Mouse (Mus musculus): ENCODE data around the gene Psmd11.
"Not testable (repeated sequence)": the region's sequence is repeated elsewhere in the genome, so short reads cannot be mapped to it uniquely, and the experiment has no call there.

Psmd11 gene

DNA sequence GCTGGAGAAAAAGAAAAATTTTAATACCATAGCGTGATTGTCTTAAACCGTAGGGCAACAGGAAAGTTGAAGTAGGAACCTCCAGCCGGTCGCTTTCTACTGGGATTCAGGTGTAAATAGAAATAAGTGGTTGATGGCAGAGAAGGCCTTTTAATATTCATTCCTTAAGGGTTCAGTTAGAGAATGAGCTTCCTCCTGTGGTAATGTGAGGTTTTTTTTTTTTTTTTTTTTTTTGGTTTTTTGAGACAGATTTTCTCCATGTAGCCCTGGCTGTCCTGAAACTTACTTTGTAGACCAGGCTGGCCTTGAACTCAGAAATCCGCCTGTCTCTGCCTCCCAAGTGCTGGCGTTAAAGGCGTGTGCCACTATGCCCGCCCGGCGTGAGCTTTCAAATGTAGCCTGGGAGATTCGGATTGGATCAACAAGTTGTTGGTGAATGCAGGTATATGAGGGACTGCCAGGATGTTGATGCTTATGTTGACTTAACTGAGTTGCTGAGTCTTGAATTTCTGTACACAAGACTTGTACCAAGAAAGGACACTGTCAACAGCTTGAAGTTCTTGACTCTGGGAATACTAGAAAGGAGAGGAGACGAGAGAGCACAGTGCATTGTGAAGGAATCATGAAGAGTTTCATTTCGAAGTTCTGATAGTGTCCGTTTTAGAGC lies 1.2 kb downstream of the Psmd11 start:
- DNase-seq: peak; percentile 79

DNA sequence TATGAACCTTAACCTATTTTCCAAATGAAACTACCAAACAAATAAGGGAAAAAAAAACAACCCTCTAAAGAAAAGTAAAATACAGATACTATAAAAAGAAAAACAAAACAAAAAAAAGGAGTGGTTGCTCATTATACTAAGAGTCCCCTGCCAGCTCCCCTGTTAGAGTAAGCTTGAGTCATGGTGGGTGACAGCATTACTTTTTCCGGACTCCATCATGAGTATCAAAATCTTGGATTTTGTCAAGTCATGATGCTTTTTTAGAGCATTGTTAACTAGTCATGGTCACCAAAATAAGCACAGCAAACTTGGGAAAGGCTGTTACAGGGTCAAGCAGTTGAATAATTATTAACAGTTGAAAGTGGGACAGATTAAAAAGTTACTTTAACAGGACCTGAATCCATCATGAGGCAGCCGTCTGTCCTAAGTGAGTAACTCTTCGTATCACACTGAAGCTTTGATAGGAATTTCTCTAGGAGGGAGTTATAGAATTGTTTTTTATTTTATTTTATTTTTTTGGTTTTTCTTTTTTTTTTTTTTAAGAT lies 2.0 kb downstream of the Psmd11 start:
- no peak for DNase-seq

DNA sequence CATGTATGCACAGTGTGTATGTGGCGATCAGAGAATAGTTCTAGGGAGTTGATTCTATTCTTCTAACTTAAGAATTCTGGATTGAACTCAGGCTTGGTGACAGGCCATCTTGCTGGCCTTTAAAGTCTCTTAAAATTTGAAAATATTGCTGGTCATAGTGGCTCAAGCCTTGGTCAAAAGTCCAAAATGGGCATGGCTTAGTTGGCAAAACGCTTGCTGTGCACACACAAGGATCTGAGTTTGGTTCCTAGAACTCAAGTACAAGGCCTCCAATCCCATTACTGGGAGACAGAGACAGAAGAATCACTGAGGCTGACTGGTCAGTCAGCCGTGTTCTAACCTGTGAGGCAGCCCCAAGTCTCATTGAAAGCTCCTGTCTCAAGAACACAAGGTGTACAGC lies 18.5 kb downstream of the Psmd11 start:
- no peak for DNase-seq

DNA sequence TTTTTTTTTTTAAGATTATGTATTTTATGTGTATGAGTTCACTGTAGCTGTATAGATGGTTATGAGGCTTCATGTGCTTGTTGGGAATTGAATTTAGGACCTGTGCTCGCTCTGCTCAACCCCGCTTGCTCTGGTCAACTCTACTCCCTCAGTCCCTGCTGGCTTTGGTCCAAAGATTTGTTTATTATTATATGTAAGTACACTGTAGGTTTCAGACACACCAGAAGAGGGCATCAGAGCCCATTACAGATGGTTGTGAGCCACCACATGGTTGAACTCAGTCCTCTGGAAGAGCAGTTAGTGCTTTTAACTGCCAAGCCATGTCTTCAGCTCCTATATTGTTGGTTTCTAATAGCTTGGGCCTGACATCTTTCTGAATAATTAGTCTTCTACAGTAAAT lies 21.4 kb downstream of the Psmd11 start:
- no peak for DNase-seq

DNA sequence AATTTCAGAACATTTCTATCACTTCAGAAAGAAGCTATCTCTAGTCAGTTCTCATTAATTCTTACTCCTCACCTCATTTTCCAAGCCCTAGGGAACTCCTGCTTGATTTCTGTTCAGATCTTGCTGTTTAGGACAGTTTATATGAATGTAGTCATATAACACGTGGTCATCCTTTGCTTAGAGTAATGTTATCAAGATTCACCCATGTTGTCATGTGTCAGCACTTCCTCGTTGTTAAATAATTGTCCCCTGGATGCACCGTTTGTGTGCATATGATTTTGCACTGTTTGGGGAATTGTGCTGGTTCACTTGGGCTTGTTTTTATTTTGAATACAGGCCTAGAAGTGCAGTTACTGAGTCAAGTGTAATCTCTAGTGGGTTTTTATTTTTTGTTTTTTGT lies 23.8 kb downstream of the Psmd11 start:
- DNase-seq: no peak

DNA sequence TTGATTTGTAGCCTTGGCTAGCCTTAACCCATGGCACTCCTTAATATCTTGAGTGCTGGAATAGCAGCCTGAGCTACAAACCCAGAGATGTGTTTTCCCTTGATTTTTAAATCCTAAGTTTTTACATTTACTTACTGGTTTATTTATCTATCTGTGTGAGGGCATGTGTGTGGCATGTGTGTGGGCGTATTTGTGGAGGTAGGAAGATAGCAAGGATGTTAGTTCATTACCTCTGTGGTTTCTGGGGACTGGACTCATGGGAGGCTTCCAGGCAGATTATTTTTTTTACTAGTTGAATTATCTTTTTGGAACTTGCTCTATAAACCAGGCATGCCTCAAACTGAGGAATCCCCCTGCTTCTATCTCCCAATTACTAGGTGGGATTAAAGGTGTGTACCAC lies 24.8 kb downstream of the Psmd11 start:
- DNase-seq: no peak

DNA sequence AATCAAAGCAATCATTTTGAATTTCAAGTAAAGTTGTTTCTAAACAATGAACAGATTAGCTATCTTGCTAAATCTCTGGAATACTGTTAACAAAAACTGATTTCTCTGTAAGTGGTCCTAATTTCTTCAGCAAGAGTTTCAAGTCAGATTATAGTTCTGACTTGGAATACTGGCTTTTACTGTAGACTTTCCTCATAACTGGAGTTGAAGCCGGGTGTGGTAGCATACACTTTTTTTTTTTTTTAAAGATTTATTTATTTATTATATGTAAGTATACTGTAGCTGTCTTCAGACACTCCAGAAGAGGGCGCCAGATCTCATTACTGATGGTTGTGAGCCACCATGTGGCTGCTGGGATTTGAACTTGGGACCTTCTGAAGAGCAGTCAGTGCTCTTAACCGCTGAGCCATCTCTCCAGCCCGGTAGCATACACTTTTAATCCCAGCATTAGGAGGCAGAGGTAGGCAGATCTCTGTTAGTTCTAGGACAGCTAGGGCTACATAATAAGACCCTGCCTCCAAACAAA lies 35.3 kb downstream of the Psmd11 start:
- not testable (repeated sequence) for DNase-seq

DNA sequence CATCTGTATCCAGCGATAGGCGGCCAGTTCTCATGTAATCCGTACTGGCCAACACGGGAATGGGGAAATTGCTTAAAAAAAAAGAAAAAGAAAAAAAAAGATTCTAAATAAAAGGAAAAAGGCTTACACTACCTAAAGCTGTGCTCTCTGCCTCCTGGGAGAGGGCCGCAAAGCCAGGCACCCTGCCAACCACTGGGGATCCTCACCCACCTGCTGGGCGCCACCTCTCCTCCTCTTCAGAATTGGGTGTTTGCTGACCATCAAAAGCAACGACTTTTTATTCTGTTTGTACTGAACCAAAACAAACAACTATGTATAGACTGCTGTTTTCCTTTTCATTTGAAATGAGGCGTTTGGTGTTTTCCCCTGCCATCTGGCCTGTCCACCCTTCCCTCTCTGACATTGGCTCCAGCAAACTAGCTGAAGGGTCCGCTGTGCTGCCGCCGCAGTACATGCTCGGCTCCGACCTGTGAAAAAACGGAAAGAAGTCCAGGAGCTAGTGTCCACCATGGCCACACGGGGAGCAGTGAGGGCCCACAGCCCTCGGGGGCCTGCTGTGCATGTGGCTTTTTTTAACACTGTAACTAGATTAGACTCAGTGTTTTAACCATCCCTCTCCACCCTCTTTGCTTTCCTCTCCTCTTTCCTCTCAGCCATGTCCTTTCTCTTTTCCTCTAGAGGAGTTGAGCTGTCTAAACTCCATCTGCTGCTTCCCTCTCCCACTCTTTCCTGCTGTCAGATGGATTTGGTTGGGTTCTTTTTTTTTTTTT lies 43.6 kb downstream of the Psmd11 start:
- DNase-seq: no peak

DNA sequence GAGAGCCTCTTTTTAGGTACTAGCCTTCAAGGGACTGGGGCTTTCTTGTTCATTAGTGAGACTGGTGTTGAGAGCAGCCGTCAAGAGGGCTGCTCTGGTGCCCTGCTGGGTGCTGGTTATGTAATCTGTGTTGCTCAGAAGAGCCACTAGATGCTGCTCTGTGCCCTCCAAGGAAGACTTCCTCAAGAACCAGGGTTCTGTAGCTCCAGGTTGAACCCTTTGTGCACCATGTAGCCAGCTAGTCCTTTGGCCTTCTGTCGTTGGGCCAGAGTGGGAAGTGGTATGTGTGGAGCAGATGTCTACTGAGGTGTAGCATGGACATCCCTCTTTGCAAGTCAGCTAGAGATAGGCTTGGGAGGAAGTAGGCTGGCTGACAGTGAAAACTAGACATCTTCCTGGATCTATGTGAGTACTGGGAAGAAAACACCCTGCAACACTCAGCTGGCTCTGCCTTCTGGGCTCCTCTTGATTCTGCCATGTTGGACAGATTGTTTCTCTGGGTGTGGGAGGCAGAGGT lies 45.8 kb downstream of the Psmd11 start:
- peak; percentile 91 for DNase-seq

DNA sequence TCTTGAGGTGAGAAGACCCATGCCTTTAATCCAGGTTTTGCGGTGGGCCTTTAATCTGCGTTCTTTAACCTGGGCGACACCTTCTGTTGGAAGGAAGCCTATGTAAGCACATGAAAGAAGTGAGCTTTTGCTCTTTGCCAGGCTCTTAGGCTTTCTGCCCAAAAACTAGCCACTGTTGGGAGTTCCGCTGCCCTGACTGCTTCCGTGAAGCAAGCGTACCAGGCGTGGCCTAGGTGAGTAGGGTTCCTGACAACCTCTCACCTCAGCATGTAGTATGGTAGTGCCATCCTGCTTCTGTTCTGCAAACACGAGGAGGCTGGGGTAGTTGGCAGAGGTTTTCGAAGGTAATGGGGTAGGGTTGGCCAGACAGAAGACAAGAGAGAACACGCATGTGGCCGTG lies 46.4 kb downstream of the Psmd11 start:
- DNase-seq: no peak

DNA sequence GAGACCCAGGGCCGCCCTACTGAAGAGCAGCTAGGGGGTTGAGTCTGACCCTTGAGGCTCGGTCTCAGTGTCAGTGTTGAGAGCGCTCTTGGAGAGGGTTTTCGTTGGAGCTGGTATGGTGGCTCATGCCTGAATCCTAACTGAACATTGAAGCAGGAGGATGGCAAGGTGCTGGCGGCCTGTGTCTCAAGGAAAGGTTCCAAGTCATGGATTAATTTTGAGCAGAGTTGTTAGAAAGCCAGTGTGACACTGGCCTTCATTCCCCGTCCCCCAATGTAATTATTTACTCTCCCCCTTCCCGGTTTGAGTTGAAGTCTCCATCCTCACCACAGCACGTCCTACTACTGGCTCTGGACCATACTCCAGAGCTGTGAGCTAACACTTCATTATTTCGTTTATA lies 47.1 kb downstream of the Psmd11 start:
- no peak for DNase-seq

DNA sequence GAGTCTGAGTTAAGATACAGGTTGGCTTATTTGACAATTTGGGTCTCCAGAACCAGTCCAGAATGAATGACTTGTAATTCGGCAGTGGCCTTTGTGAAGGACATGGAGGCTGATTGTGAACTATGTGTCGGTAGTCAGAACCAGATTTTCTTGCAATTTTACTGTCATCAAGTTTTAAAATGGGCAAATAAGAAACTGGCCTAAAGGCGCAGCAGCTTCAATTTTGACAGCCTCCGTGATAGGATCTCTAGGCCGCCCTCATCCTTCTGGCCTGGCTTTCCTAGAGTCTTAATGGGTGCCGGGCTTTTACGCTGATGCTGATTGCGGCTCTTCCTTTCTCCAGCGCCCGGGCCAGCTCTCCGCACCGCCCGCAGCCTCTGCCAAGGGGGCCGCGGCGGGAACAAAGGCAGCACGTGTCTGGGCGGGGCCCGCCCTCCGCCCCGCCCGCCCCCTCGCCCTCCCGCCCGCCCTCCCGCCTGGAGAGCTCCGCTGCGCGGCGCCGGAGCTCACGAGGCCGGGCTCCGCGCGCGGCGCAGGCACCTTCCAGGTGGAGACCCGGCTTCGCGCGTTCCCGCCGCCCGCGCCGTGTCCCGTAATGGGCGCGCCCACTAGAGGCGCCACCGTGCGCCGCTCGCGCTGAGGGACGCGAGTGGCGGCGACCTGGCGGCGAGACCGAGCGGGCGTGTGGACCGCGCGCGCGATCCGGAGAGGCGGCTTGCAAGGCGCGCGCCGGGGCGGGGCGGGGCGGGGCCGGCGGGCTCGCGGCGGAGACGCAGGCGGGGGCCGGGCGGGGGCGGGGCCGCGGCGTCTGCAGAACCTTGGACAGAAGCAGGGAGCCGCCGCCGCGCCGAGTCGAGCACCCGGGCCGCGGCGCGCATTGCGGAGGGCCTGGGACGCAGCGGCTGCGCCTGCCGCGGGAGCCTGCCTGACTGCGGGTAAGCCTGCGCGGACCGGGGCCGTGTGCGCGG lies 48.1 kb downstream of the Psmd11 start, which contains the start of gene Cdk5r1:
TSS of gene Cdk5r1 (plus strand) at position 802 of the 968 bp plus-strand sequence.
- DNase-seq: peak; percentile 99

DNA sequence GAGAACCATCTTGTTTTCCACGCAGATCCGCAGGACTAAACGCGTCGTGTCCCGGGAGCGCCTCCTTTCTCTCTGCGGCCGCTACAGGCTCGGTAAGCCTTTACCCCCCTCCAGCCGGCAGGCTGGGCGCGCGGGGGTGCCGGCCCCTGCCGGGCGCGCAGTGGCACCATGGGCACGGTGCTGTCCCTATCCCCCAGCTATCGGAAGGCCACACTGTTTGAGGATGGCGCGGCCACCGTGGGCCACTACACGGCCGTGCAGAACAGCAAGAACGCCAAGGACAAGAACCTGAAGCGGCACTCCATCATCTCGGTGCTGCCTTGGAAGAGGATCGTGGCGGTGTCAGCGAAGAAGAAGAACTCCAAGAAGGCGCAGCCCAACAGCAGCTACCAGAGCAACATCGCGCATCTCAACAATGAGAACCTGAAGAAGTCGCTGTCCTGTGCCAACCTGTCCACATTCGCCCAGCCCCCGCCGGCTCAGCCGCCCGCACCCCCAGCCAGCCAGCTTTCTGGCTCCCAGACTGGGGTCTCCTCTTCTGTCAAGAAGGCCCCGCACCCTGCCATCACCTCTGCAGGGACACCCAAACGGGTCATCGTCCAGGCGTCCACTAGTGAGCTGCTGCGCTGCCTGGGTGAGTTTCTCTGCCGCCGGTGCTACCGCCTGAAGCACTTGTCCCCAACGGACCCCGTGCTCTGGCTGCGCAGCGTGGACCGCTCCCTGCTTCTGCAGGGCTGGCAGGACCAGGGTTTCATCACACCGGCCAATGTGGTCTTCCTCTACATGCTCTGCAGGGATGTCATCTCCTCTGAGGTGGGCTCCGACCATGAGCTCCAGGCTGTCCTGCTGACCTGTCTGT lies 49.2 kb downstream of the Psmd11 start:
- peak; percentile 92 for DNase-seq

DNA sequence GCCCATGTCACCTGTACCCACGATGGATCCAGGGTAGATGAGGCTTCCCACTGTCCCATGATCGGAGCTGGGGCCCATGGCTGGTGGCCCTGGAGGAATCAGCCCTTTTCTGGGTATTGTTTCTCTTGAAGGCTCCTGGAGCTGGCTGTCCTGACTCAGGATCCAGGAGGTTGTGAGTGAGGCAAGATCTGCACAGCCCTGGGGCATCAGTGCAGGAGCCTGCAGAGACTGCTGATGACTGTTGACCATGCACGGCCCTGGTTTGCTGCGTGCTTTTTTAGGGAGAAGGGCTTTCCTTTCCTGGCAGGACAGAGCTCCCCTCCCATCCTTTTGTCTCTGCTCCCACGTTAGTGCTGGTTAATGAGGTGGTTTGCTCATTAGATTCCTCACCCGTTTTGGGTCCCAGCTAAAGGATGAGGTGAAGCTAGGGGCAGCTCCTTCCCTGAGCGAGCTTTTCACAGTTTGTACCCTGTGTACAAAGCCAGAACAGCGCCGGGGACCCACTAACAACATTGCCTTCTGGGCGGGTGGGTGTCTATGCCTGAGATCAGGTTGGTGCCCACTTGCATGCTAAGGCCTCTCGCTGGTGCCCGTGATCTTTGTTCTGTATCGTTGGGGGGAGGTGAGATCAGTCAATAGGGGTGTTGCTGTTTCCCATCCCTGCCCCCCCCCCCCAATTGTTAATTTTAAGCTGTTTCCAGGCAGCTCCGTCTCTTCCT lies 50.4 kb downstream of the Psmd11 start:
- no peak for DNase-seq

DNA sequence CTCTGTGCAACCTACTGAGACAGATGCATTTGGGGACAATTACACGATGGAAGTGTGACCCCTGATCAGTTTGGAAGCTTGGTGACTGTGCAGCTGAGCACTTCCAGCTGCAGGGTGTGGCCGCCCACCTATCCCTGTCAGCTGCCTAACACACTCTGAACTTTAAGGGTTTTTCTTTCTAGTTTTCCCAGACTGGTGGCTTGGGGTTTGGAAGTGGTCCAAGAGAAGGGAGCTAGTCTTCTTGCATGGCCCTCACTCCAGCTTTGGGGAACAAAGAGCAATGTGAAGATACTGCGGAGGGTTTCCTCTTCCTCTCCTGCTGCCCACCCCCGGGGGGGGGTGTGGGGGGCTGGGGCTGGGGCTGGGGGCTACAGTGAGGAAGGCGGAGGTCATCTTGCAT lies 51.0 kb downstream of the Psmd11 start:
- no peak for DNase-seq

DNA sequence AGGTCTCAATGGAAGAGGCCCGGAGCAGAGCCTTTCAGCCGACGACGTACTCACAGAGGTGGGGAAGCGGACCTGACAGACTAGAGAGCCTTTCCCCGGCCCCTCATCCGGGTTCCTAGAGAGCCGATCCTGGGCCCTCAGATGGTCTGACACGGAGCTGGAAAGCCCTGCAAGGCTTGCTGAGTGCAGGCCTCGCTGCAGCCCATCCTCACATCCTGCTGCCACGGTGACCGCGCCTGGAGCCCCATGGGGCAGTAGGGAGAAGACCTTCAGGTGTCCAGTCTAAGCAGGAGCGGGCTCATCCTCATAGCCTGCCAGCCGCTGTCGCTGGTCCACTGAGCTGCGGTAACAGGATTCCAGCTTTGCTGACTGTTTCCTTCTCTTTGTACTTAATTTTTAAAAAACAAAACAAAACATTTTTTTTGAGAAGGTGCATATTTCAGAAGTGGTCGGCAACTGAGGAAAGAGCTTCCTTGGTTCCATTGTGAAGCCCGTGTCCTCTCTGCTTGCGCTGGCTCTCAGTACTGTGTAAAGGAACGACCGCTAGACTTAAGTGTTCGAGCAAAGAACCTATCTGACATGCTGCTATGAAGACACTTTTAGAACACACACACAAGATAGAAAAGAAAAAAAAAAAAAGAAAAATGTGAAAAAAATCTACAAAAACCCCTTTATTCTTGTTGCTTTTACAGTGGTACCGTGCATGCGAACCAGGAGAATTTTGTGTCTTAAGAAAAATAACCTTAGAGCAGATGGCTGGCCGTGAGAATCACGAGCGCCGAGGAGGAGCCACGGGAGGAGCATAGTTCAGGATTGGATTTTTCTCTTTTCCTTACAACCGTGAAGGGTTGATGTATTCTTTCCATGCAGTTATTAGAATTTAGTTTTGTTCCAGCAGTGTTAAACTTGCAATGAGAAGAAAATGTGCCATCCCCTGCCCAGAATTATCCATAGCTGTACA lies 51.8 kb downstream of the Psmd11 start:
- no peak for DNase-seq

DNA sequence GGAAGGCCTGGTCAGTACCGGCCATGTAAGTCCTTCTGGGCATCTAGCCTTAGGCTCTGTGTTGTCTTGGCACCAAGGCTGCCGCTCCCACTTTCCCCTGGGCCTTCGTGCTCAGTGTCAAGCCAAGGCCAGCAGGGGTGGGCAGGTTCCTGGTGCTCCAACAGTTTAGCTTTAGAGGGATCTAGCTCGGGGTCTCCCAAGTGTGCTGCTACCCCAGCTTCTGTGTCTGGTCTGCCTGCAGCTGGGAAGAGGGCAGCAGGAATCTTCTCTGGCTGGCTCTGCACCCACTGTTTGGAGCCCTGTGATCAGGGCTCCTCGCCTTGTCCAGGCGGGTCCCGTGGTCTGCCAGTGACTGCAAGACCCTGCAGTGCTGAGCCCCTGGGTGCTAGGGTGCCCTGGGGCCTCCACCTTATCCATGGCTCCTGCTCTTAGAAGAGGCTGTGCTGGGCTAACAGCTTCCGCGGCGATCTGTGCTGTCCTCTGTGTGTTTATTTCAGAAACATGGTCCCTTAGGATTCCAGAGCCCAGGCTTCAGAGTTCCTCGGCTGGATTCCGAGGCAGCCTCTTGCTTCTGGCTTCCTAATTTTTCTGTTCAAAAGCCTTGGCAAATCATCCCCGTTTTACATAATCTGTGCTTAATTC lies 53.1 kb downstream of the Psmd11 start:
- DNase-seq: no peak

DNA sequence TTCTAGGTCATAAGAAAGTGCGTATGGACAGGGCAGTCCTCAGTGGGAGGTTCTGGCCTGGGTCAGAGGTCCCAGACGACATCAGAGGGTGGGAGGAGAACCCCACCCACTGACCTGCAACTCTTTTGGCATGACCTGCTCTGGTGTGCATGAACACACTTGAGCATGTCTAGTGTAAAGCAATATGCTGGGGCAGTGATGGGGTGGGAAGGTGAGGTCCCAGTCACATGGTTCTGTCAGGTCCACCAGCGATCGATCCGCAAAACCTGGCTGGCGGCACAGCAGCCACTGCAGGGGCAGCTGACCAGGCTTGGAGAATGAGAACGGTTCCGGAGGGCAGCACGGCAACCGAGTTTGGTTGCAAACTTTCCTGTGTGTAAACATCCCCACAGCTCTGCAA lies 53.9 kb downstream of the Psmd11 start:
- no peak for DNase-seq

DNA sequence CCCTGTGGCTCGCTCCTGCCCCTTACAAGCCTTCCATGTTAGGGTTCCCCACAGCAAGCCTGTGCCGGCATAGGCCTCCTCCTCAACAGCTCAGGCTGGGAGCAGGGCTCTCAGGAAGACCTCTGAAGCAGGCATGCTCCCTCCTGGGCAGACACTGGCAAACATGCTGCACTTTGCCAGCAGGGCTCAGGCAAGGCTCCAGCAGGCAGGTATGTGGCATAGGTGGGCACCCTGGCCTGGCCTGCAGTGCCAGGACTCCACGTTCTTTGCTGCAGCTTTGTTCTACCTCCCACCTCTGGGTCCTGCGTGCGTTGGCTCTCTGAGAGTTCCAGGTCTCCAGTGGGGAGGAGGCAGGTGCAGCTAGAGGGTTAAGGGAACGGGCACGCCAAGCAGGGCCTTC lies 54.5 kb downstream of the Psmd11 start:
- DNase-seq: no peak

Data from heart, adult 11 months (tissue).